Mouse (Mus musculus) mature B cell (primary cell): Measurements from ENCODE around the gene H2afb3.
"Not testable (repeated sequence)": the region's sequence is repeated elsewhere in the genome, so short reads cannot be mapped to it uniquely, and the experiment has no call there.

Source experiments
- in situ Hi-C: fragments of 300-500 bp; cut with MboI; formaldehyde crosslinking; loops from 2 replicates; pipeline ENCODE4 v1.14.3; 2019

Gene H2afb3

DNA sequence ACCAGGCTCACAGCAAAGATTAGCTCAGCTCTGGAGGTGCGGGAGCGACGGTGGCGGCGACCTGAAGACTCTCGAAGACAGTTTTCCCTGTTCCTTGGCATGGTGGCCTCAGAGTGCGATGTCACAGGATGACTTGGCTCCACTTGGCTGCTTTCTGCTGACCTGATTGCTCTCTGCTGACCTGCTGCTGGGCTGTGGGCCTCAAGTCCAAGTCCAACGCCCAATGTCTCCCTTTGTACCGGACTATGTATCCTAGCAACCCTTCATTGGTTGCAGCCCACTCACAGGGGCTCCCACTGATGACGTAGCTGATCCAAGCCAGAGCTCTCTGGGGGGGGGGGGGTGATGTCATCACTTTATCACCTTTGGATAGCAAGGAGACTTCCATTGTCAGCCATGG lies at the start of gene H2afb3:
H2afb3 (minus strand) TSS at position 101 of the 400 bp plus-strand sequence.
- in situ Hi-C loops: not testable (repeated sequence)

DNA sequence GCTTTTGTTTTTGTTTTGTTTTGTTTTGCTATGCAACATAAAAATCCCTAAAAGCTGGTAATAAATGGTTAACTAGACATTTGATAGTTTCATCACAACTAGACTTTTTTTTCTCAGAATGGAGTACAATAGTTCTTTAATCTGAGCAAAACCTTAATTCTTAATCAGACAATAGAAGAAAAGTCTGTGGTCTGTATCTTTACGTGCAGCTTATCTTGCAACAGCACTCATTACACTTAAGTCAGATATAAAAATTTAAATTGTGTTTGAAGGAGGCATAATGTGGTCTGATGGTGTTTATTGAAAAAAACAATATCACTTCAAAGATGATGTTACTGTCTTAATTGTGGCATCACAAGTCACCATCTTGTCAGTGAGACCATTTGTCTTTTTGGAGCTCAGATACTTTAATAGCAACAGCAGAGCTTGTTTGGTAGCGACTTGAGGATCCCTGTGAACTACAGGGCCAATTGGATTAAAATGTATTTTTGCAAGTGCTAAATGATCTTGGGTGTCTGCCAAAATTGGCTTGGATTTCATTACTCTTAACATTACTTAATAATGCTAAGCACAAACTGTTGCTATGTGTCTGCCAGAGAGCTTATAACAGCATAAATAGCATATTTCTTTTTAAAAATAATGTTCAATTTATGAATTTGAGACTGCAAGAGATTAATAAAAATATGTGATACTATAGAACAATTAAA lies 11.3 kb downstream of the H2afb3 start:
- in situ Hi-C loops: no loop called here

DNA sequence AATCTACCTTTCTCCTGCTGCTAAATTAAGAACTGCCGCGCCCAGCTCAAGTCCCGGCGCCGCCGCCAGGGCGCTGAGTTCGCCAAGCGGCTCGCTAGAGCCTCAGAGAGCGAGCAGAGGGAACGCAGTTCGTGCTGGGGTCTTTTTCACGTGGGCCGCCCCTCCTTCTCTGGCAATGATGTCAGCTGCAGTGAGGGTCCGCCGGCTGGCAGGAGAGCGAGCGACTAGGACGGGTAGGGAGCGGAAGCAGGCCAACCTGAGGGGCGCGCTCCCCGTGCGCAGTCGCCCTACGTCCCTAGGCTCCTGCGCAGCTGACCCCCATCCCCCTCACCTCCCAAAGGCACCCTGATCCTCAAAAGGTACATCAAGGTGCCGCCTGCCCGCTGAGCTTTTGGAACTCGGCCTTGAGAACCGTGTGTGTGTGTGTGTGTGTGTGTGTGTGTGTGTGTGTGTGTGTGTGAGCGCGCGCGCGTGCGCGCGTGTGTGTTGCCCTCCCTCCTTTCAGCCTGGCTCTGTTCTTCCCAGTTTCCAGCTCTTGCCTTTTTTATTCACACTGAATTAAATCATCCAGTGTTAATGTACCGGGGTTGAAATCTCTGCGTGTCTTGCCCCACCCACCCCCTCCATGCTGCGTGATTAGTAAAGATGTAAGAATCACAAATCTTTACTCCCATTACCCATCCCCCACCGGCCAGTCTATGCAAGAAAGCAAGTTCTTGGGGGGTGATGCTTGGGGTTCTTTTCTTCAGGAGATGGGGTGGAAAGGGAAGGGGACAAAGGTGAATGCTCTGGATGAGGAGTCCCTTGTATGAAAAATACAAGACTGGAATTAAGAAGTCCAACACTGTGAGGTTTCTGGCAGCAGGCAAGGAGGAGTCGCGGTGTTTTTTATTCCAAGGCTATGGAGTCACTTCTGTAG lies 19.8 kb downstream of the H2afb3 start:
- in situ Hi-C loops: no loop called here

- in situ Hi-C loops: no loop called here
Measured at GRCm38 (mm10) chrX:120291696-120292095, 21.2 kb downstream of the H2afb3 start.

DNA sequence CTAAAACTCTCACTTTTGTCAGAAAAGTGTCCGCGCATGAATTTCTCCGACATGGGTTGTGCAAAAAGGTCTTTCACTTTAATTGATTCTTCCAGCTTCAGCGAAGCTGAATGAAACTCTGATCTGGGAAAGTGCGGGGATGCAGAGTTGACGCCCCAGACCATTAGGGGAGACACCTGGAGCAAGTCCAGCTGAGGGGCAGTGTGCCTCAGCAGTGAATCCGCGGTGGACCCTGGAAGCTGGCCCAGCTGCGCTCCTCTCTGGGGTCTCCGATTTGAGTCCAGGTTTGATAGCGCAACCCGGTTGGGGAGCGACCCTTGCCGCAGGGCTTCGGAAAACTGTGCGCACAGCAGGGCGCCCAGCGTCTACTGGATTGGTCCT lies 22.0 kb downstream of the H2afb3 start:
- in situ Hi-C loops: no loop called here

- in situ Hi-C loops: no loop called here
Measured at GRCm38 (mm10) chrX:120290011-120290899, 22.6 kb downstream of the H2afb3 start, which contains the start of gene Pcdh11x. Gene Pcdh11x (plus strand): TSS chrX:120290259.

DNA sequence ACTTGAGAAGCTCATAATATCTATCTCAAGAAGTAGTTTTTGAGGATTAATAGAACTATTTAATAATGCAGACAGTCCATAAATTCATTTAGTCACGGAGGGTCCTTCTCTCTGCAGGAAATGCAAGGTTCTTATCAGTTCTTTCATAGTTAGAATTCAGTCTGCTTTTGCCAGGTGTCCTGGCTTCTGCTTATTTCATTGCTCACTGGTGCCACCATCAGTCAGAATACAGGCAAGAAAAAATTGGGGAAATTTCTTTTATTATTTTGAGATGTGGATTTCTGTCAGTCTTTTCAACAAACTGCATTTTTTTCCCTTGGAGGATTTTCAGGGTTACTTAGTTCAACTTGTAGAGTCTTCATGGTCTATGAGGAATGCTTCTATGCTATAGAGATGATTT lies 25.4 kb downstream of the H2afb3 start:
- in situ Hi-C loops: no loop called here

- in situ Hi-C loops: no loop called here
Measured at GRCm38 (mm10) chrX:120285522-120285921, 27.4 kb downstream of the H2afb3 start.
